Mouse (Mus musculus) hindbrain, embryonic 11.5 days (tissue): ENCODE data around the gene Arhgef12. TPM values are rescaled to one million over a fixed set of nuclear protein-coding genes. Genes with fewer than 3 reads are reported as not detected.
A peak's percentile ranks its signal among the peaks of the same experiment; 100 is the strongest.

ENCODE experiments used
- ATAC-seq: fragments of 200-750 bp; cut with Nextera tagmentation; 2 replicates; pipeline ENCODE4 v1.8.0; 2017; ENCODE audit warnings: mild to moderate bottlenecking, moderate TSS enrichment, moderate library complexity; ENCODE audit not compliant: low FRiP score
- DNase-seq: peaks from one replicate; pipeline ENCODE4 v3.0.0-alpha.2; 2015; ENCODE audit warnings: low spot score
- H3K27ac ChIP-seq: fragments of 300-500 bp; sonication (generic); 2 replicates; pipeline ENCODE4 v1.5.1; 2014; ENCODE audit warnings: mild to moderate bottlenecking, low read depth, low read length
- H3K27me3 ChIP-seq: fragments of 300-500 bp; sonication (generic); 2 replicates; pipeline ENCODE4 v1.6.1; 2014; ENCODE audit warnings: mild to moderate bottlenecking, low read length, moderate library complexity, mixed read lengths; ENCODE audit not compliant: control insufficient read depth, insufficient read depth
- H3K36me3 ChIP-seq: fragments of 300-500 bp; sonication (generic); 2 replicates; pipeline ENCODE4 v1.6.1; 2014; ENCODE audit warnings: mild to moderate bottlenecking, low read length, moderate library complexity, mixed read lengths; ENCODE audit not compliant: control insufficient read depth, insufficient read depth
- H3K4me1 ChIP-seq: fragments of 300-500 bp; sonication (generic); replicated peaks from 2 replicates; pipeline ENCODE4 v1.6.1; 2014; ENCODE audit warnings: low read length, mixed read lengths; ENCODE audit not compliant: control insufficient read depth, insufficient read depth
- H3K4me2 ChIP-seq: fragments of 300-500 bp; sonication (generic); replicated peaks from 2 replicates; pipeline ENCODE4 v1.6.1; 2014; ENCODE audit warnings: mild to moderate bottlenecking, low read depth, low read length
- H3K4me3 ChIP-seq: fragments of 300-500 bp; sonication (generic); 2 replicates; pipeline ENCODE4 v1.5.1; 2014; ENCODE audit warnings: low read depth, low read length
- H3K9ac ChIP-seq: fragments of 300-500 bp; sonication (generic); 2 replicates; pipeline ENCODE4 v1.6.1; 2014; ENCODE audit warnings: low read depth, low read length
- H3K9me3 ChIP-seq: fragments of 300-500 bp; sonication (generic); 2 replicates; pipeline ENCODE4 v1.6.1; 2016; ENCODE audit warnings: low read length; ENCODE audit not compliant: control insufficient read depth
- WGBS: fragments of 180-500 bp; shearing (Covaris S2); extraction: QIAGEN DNeasy Blood & Tissue Kit; methylation state at CpG from one replicate; pipeline ENCODE4 v1.1.7; 2014; 5-methylcytosine and 5-hydroxymethylcytosine counted together
- polyA plus RNA-seq: library from polyadenylated mRNA; unstranded; fragments of >200 nt; fragmentation: Nextera tagmentation; extraction: Ambion mirVana; gene quantifications from 2 replicates; pipeline ENCODE4 v1.2.1, GENCODE M21; 2014

The Arhgef12 gene
- 11.6 and 22.5 TPM in 2 replicates for polyA plus RNA-seq

GRCm38 (mm10) chr9:43107187-43107517, at the start of gene Arhgef12:
Gene Arhgef12 (minus strand): TSS chr9:43107239.
- peak within 1 kb of the TSS; percentile 88 for H3K4me2 ChIP-seq
- DNase-seq = peak; percentile 53
- H3K27ac ChIP-seq = peak within 1 kb of the TSS; percentile 88; the same call in 1 of the 2 replicates
- H3K27me3 ChIP-seq = no peaks in the 10 kb centered on the region
- ATAC-seq = no peak
- peak within 1 kb of the TSS; percentile 91 for H3K4me3 ChIP-seq
- peaks cover 6% of the 10 kb centered on the region; the same call in 1 of the 2 replicates for H3K4me1 ChIP-seq
- H3K9me3 ChIP-seq = no peaks in the 10 kb centered on the region
- no peaks in the 10 kb centered on the region for H3K36me3 ChIP-seq
- 51% methylated on average over 10 of the region's 10 CpGs for WGBS
- H3K9ac ChIP-seq = peak within 1 kb of the TSS; percentile 90

DNA sequence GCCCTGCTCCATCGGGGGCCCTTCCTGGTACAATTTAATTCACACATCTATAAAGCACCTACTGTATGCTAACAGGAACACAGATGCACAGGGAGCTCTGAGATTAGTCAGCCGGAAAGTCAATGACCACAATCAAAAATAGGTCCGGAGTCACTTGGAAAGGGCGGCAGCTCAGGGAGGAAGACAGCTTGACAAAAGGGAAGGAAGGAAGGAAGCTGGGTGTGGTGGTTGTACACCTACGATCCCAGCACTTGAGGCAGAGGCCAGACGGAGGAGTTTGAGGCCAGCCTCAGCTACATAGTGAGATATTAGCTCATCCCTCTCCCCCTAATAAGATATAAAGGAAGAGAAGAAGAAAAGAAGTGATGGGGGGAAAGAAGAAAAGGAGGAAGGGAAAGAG, 48.9 kb upstream of the Arhgef12 start:
- no peak for DNase-seq
- no peaks in the 10 kb centered on the region for H3K36me3 ChIP-seq
- H3K4me2 ChIP-seq = no peak overlapping the region
- no peak overlapping the region for H3K27ac ChIP-seq
- H3K9ac ChIP-seq = no peak overlapping the region
- H3K27me3 ChIP-seq = no peaks in the 10 kb centered on the region
- ATAC-seq = no peak
- H3K9me3 ChIP-seq = no peaks in the 10 kb centered on the region
- H3K4me3 ChIP-seq = no peak overlapping the region
- H3K4me1 ChIP-seq = no peaks in the 10 kb centered on the region
- 86% methylated on average over 6 of the region's 6 CpGs for WGBS

GRCm38 (mm10) chr9:43151779-43152178, 44.7 kb upstream of the Arhgef12 start:
- H3K27ac ChIP-seq = no peak overlapping the region
- no peaks in the 10 kb centered on the region for H3K9me3 ChIP-seq
- no peaks in the 10 kb centered on the region for H3K4me1 ChIP-seq
- no peak overlapping the region for H3K4me2 ChIP-seq
- WGBS = 81% methylated on average over 6 of the region's 6 CpGs
- no peak overlapping the region for H3K4me3 ChIP-seq
- H3K27me3 ChIP-seq = no peaks in the 10 kb centered on the region
- ATAC-seq = no peak
- no peak for DNase-seq
- no peak overlapping the region for H3K9ac ChIP-seq
- H3K36me3 ChIP-seq = no peaks in the 10 kb centered on the region

GRCm38 (mm10) chr9:43150957-43151356, 43.9 kb upstream of the Arhgef12 start:
- 77% methylated on average over 9 of the region's 9 CpGs for WGBS

DNA sequence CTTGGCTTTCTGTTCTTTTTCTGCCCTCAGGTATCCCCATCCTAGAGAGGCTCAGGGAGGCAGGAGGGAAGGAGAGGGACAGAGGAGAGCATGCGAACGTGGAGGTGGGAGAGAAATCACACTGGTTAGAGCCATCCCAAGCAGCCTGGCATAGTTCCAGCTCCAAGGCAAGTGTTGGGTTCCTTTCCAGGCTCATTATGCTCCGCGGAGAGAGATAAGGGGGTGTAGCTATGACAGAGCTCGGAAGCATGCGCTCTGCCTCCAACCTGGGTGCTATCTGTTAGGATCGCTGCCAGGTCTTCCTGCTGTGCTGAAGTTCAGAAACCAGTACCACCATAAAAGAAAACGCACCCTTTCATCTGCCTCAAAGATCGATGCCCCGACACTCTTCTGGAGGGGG, 43.0 kb upstream of the Arhgef12 start:
- no peaks in the 10 kb centered on the region for H3K36me3 ChIP-seq
- 60% methylated on average over 10 of the region's 10 CpGs for WGBS
- no peak overlapping the region for H3K9ac ChIP-seq
- H3K27me3 ChIP-seq = no peaks in the 10 kb centered on the region
- no peak overlapping the region for H3K27ac ChIP-seq
- no peaks in the 10 kb centered on the region for H3K4me1 ChIP-seq
- ATAC-seq (no peak), DNase-seq (no peak)
- H3K4me2 ChIP-seq = no peak overlapping the region
- no peak overlapping the region for H3K4me3 ChIP-seq
- H3K9me3 ChIP-seq = no peaks in the 10 kb centered on the region

More at GRCm38 (mm10) chr9:43150957-43151356, 43.9 kb upstream of the Arhgef12 start:
- no peak for ATAC-seq
- H3K27ac ChIP-seq = no peak overlapping the region
- H3K9ac ChIP-seq = no peak overlapping the region
- no peaks in the 10 kb centered on the region for H3K9me3 ChIP-seq
- no peak overlapping the region for H3K4me3 ChIP-seq
- H3K27me3 ChIP-seq = no peaks in the 10 kb centered on the region
- H3K36me3 ChIP-seq = no peaks in the 10 kb centered on the region
- DNase-seq = no peak
- no peaks in the 10 kb centered on the region for H3K4me1 ChIP-seq
- no peak overlapping the region for H3K4me2 ChIP-seq

GRCm38 (mm10) chr9:43149498-43149897, 42.5 kb upstream of the Arhgef12 start:
- Histone ChIP-seq H3K4me1 (no peaks in the 10 kb centered on the region), H3K27ac (no peak overlapping the region), H3K27me3 (no peaks in the 10 kb centered on the region), H3K9ac (no peak overlapping the region), H3K4me3 (no peak overlapping the region), H3K9me3 (no peaks in the 10 kb centered on the region), H3K36me3 (no peaks in the 10 kb centered on the region), H3K4me2 (no peak overlapping the region)
- WGBS = 85% methylated on average over 3 of the region's 3 CpGs
- DNase-seq (no peak), ATAC-seq (no peak)

DNA sequence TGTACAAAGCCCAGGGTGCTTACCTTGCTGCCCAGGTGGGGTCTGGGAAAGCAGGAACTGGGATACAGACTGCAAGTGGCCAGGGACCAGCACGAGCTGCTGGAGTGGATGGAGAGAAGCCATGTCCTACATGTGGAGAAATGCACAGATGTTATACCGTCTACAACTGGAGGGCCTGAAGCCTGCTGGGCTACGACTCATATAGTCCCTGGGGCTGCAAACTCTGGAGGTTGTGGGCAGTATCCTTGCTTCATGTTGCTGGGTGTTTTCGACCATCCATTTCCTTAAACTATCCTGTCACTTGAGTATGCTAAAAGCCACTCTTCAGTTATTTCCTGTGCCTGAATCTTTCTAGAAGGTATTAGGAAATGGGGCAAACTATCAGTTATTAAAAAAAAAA, 38.2 kb upstream of the Arhgef12 start:
- no peaks in the 10 kb centered on the region for H3K36me3 ChIP-seq
- no peak overlapping the region for H3K9ac ChIP-seq
- no peak overlapping the region for H3K4me3 ChIP-seq
- H3K4me1 ChIP-seq = no peaks in the 10 kb centered on the region
- DNase-seq = no peak
- no peaks in the 10 kb centered on the region for H3K9me3 ChIP-seq
- ATAC-seq = no peak
- WGBS = 89% methylated on average over 4 of the region's 4 CpGs
- no peak overlapping the region for H3K4me2 ChIP-seq
- no peaks in the 10 kb centered on the region for H3K27me3 ChIP-seq
- no peak overlapping the region for H3K27ac ChIP-seq

- ATAC-seq = no peak
- H3K4me2 ChIP-seq = no peak overlapping the region
- no peak overlapping the region for H3K27ac ChIP-seq
- H3K27me3 ChIP-seq = no peaks in the 10 kb centered on the region
- no peaks in the 10 kb centered on the region for H3K36me3 ChIP-seq
- no peak for DNase-seq
- no peak overlapping the region for H3K4me3 ChIP-seq
- H3K9me3 ChIP-seq = no peaks in the 10 kb centered on the region
- WGBS = 75% methylated on average over 12 of the region's 12 CpGs
- no peaks in the 10 kb centered on the region for H3K4me1 ChIP-seq
- no peak overlapping the region for H3K9ac ChIP-seq
Measured at GRCm38 (mm10) chr9:43144206-43144810, 37.3 kb upstream of the Arhgef12 start.

DNA sequence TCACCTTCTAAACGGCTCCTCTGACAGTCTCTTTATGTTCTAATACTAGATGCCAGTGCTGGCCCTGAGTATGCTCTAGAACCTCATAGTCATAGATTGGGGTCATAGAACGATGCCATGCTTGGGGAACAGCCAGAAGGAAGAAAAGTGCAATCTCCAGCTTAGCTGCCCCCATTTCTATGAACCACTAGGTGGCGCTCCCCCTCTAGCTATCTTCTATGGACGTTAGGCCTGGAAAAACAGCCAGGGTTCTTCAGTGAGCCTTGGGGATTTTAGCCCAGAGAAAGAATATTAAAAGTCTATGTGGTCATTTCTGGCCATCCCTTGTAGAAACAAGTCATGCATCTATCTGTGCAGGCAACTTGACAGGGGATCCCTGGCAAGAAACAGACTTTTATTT, 34.8 kb upstream of the Arhgef12 start:
- H3K36me3 ChIP-seq = no peaks in the 10 kb centered on the region
- no peak overlapping the region for H3K4me3 ChIP-seq
- no peaks in the 10 kb centered on the region for H3K9me3 ChIP-seq
- ATAC-seq (no peak), DNase-seq (peak; percentile 80)
- no peak overlapping the region for H3K9ac ChIP-seq
- H3K4me1 ChIP-seq = no peaks in the 10 kb centered on the region
- no peak overlapping the region for H3K27ac ChIP-seq
- no peak overlapping the region for H3K4me2 ChIP-seq
- 13% methylated on average over 4 of the region's 4 CpGs for WGBS
- H3K27me3 ChIP-seq = no peaks in the 10 kb centered on the region
